Mouse (Mus musculus): Measurements from ENCODE around the gene Toe1.
A peak's percentile ranks its signal among the peaks of the same experiment; 100 is the strongest.
"Not testable (repeated sequence)": the region's sequence is repeated elsewhere in the genome, so short reads cannot be mapped to it uniquely, and the experiment has no call there.

Gene Toe1

DNA sequence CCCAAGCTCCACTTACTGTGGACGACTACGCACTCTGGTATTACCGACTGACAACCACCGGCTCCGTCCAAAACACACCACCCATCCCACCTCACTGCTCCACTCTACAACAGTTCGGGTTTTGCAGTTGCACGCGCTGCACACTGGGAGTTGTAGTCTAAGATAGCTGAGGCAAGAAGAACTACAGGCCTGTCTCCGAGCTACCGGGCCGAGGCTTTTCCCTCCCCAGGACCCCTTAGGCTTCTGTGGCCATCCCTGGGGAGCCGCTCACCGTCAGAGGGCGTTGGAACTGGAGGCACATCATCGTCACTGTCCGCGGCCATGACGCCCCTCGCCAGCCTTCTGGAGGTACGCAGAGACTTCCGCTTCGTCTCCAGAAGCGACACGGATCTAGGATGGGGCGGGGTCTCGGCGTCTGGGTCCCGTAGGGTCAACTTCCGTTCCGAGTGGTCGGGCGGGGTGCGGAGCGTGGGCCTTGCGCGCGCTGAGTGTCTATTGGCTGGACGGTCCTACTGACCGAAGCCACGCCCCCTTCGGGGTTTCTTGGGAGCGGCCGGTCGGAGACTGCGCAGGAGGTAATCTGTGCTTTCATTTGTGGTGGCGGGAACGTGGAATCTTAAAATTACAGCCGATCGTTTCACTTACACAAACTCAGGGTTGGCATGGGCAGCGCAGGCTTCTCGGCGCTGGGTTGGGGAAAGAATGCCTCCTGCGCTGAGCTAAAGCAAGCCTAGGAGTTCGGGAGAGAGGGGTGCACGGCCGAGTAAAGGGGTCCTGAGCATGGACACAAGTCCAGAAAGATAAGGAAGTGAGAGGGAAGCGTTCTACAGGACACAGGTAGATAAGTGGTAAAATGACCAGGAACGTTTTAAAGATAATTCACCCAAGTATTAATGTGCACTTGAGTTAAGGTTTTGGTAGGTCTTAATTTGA lies at the start of gene Toe1, which contains the start of gene Mutyh:
Gene Toe1, minus strand, starts transcription at position 444 of the 933 bp plus-strand sequence.
Gene Mutyh, plus strand, starts transcription at position 527 of the 933 bp plus-strand sequence.
- DNase-seq (ENCODE audit: low spot score), result peak; percentile 93

DNA sequence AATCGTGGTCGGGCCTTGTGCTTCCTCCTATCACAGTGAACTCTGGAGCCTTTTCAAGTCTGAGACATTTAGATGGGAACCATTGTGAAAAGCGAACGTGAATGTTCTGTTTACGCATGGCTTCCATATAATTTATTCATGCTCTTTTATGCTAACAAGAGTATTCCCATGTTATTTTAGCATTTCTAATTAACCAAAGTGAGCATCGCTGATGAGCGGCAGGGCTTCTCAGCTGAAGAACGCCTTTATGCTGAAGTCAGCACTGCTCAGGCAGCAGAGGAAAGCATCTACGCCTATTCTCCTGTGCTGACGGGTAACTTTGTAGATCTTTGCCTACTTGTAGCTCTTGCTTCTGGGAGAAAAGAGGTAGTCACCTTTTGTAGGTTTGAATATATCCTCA lies 49.8 kb upstream of the Toe1 start:
- DNase-seq (ENCODE audit: low spot score), result no peak

- DNase-seq (ENCODE audit: low spot score), result no peak
Measured at GRCm38 (mm10) chr4:116854286-116854685, 46.8 kb upstream of the Toe1 start.

GRCm38 (mm10) chr4:116849901-116850300 lies 42.5 kb upstream of the Toe1 start:
- no peak for DNase-seq (ENCODE audit: low spot score)

GRCm38 (mm10) chr4:116844324-116844723 lies 36.9 kb upstream of the Toe1 start:
- no peak for DNase-seq (ENCODE audit: low spot score)

DNA sequence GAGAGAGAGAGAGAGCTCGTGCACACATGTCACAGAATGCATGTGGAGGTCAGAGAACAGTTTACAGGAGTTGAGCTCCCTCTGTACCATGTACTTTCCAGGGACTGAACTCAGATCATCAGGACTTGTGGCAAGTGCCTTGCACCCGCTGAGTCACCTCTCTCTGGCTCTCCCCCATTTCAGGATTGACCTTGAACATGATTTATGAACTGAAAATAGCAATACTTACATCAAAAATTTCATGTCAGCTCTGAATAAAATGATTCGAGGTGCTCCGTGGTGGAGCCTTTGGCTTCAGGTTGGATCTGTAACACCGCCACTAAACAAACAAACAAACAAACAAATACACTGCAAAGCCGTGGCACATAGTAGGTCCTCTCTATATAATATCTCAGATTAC lies 33.4 kb upstream of the Toe1 start:
- no peak for DNase-seq (ENCODE audit: low spot score)

GRCm38 (mm10) chr4:116840096-116840495 lies 32.7 kb upstream of the Toe1 start:
- DNase-seq (ENCODE audit: low spot score), result not testable (repeated sequence)

- no peak for DNase-seq (ENCODE audit: low spot score)
Measured at GRCm38 (mm10) chr4:116838999-116839398, 31.6 kb upstream of the Toe1 start.

GRCm38 (mm10) chr4:116830070-116830368 lies 22.6 kb upstream of the Toe1 start:
- no peak for DNase-seq (ENCODE audit: low spot score)

- no peak for DNase-seq (ENCODE audit: low spot score)
Measured at GRCm38 (mm10) chr4:116829364-116830069, 22.1 kb upstream of the Toe1 start.

- peak; percentile 51 for DNase-seq (ENCODE audit: low spot score)
Measured at GRCm38 (mm10) chr4:116827819-116828218, 20.4 kb upstream of the Toe1 start.

GRCm38 (mm10) chr4:116824541-116825004 lies 17.1 kb upstream of the Toe1 start:
- DNase-seq (ENCODE audit: low spot score), result peak; percentile 67

- no peak for DNase-seq (ENCODE audit: low spot score)
Measured at GRCm38 (mm10) chr4:116821694-116822016, 14.2 kb upstream of the Toe1 start, which contains the start of gene Hpdl. Gene Hpdl (minus strand): TSS chr4:116821707.

DNA sequence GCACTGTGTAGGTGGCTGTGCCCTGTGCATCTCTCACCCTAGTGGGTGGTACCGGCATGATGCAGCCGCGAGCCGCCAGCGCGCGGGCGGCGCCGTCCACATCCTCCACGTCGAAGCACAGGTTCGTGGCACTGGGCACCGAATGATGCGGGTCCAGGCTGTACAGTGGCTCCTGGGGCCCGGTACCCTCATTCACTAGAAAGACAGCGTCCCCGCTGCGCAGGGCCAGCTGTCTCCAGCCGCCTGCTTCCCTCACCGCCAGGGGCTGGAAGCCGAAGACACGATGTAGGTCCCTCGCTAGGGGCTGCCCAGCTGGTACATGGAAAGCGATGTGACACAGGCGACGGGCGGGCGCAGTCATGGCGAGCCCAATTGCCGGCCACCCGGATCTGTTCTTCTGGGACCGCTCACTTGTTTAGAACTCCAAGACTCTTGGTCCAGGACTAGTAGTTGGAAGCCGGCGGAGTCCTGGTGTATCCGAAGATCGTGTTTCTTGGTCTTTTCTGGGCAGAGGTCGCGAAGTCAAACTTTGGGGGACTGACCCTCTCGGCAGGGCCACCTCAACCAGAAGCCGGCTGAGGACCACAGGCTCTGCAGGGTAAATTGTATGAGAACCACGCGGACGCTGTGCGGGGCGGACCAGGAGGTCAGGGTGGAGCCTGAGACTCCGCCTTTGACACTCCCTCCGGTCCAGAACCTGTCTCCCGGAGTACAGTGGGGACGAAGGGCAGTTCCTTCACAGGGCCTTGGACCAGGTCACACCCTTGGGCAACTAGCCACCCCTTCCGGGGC lies 13.7 kb upstream of the Toe1 start:
- no peak for DNase-seq (ENCODE audit: low spot score)

DNA sequence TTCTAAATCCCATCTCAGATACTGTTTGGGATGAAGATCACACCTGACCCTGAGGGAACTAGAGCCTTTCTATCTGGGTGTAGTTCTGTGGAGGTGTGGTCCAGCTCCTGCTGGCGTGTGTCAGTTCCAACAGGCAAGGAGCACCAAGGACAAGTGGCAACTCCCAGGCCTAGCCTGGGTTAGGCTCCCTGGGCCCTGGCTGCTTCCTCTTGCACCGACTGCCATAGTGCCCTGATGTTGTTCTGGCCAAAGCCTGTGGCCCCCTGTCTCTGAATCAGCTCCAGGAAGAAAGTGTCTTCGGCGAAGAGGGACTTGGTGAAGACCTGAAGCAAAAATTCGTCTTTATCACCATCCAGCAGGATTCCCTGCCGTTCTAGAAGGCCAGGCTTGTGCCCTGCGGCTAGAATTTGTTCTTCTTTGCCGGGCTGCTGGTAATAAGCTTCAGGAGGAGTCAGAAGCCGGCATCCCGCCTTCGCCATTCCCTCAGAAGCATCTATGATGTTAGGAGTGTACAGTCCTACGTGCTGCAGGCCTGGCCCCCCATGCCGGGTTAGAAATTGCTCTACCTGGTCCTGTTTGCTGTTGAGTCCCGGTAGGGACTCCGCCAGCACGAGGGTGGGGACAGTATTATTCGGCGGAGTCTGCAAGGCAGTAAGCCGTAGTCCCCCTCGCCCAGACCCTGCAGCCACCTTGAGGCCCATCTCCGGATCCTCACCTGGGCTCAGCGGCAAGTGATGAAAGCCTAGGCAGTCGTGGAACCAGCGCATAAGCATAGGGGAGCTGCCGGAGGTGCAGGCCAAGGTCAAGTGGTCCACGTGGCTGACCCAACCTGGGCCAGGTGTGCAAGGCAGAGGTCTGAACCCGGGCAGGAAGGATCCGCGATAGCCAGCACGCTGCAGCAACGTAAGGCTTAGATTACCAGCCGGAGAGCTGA lies 12.8 kb upstream of the Toe1 start:
- DNase-seq (ENCODE audit: low spot score), result no peak

DNA sequence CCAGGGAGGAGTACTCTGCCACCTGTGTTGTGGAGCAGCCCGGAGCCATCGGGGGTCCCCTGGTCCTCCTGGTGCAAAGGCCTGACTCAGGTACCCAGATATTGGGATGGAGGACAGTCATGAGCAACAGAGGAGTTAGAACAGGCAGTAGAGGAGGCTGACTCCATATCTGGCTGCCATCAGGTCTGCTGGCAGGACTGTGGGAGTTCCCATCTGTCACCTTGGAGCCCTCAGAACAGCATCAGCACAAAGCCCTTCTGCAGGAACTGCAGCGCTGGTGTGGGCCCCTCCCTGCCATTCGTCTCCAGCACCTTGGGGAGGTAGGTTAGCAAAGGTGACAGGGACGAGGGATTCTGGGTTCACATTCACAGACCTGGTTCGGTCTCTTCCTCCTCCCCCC lies 10.0 kb upstream of the Toe1 start:
- DNase-seq (ENCODE audit: low spot score), result peak; percentile 59

GRCm38 (mm10) chr4:116815276-116815675 lies 7.8 kb upstream of the Toe1 start:
- no peak for DNase-seq (ENCODE audit: low spot score)

GRCm38 (mm10) chr4:116811012-116811411 lies 3.6 kb upstream of the Toe1 start:
- DNase-seq (ENCODE audit: low spot score), result no peak

GRCm38 (mm10) chr4:116799901-116800300 lies 7.5 kb downstream of the Toe1 start:
- no peak for DNase-seq (ENCODE audit: low spot score)

DNA sequence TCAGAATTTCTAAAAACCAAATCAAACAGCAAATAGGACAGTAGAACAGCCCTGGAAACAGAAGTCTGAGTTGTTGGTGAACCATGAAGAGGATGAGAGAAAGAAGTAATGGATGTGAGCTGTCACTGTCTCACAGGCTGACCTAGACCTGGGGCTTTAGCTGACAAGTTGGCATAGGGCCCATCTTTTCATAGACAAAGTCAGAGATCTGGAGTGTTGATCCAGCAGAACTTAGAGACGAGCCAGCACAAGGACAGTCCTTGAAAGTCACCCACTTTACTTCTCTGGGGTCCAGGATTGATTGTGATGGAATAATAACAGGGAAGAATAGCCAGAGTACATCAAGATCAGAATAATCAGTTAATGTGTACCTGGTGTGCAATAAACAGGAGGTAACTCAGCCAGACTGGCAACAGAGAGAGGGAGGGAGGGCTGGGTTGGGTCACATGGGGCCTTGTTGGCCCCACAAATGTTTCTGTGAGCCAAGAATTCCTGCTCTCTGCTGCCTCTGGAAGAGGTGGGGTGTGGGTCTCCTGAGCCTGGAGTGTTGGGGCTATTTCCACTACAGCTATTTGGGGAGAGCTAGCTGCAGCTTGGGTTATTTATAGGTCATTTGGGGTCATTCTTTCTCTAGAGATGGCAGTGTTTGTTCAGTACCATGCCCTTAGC lies 10.9 kb downstream of the Toe1 start:
- no peak for DNase-seq (ENCODE audit: low spot score)

GRCm38 (mm10) chr4:116794273-116794672 lies 13.2 kb downstream of the Toe1 start:
- DNase-seq (ENCODE audit: low spot score), result no peak

Measured in layer of hippocampus, adult 11-12 months (tissue).